Mouse (Mus musculus) CD8-positive naive resting alpha-beta T cell, adult 2 months (primary cell): ENCODE results near the gene Vcp.
A peak's percentile ranks its signal among the peaks of the same experiment; 100 is the strongest.

Experiments
- DNase-seq, 2 experiments: peaks; one replicate each; pipeline ENCODE4 v3.0.0; 2022; ENCODE audit warnings: low read depth in 2 of 2, low spot score in 2 of 2

Vcp gene

GRCm38 (mm10) chr4:43000141-43000986 is at the start of gene Vcp:
Gene Vcp, minus strand, starts transcription at chr4:43000507.
- peak; percentile 97 to 98 for DNase-seq

DNA sequence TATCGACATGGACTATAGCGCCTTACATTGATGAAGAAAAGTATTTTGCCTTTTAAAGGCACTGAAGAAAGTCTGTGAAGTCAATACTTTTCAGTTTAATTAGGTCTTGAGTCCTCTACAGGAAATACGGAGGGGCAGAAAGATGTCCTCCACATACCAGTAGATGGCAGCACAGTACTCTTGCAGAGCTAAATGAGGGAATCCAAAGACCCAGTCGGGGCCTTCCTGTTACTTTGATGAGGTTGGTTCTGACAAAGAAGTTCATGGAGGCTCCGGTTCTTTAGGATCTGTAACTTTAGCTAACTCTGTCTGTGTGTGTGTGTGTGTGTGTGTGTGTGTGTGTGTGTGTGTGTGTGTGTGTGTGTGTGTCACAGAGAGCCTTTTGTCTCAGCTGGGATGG is 46.9 kb upstream of the Vcp start:
- peak; percentile 62 to 79 for DNase-seq

- DNase-seq, result no peak
Observed at GRCm38 (mm10) chr4:43046607-43047006, 46.3 kb upstream of the Vcp start.

DNA sequence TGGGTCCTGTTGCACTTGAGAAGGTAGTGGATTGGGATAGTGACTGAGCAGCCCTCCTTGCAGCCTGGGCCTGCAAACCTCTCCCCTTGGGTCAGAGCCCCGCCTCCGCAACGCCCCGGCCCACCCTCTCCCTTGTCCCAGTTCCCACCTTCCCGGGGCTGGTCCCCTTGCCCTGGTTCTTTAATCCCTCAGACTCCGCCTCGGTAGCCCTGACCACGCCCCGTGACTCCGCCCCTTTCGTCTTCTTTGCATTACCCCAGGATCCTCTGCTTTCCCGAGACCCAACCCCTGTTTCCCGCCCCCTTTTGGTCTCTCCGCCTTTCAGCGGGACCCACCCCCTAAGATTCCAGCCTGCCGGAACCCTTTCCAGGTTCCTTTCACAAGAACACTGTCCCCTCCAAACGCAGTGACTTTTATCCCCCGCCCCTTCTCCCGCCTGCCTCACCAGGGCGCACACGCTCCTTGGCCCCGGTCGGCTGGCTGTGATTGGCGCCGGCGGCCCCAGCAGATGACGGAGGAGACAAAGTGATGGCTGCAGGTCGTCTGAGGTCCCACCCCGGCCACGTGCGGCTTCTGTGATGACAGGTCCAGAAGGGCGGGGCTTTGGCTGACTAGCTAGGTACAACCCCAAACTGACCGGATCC is 45.5 kb upstream of the Vcp start, which contains the start of gene Fam214b:
Gene Fam214b (minus strand): TSS at position 562 of the 644 bp plus-strand sequence.
- peak; percentile 67 to 81 for DNase-seq

DNA sequence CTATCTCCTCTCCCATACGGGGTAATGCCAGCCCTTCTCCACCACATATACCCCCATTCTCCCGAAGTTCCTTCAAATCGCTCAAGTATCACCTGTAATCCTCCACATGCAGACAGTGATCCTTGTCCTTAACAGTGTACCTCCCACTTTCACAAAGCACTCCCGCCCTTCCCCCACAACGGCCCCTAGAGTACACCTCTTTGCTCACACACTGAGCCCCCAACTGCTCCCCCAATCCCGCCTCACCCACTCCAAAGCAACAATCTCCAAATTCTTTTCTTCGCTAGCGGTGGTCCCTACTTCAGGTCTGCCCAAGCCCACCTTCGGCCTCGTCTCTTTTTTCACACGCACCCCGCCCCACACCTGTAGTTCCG is 45.0 kb upstream of the Vcp start:
- DNase-seq, result no peak

DNA sequence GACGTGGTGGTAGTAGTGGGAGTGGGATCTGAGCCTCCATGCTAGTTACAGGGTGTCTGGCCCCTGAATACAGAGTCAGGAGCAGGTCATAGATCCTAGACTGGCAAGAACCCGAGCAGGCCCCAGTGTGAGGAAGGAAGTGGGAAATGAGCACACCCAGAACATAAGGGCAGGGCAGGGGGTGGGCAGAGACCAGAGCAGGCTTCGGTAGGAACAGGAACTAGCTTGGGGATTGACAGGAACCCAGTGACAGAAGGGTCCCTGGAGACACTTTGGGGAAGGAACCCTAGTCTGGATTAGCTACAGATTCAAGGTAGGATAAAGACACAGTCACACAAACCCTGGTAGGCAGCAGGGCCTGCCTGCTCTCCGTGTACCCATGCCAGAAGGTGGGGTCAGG is 44.4 kb upstream of the Vcp start:
- DNase-seq, result no peak

- peak; percentile 52 to 57 for DNase-seq
Observed at GRCm38 (mm10) chr4:43043644-43044357, 43.5 kb upstream of the Vcp start.

GRCm38 (mm10) chr4:43040881-43041547 is 40.7 kb upstream of the Vcp start:
- DNase-seq, result no peak

DNA sequence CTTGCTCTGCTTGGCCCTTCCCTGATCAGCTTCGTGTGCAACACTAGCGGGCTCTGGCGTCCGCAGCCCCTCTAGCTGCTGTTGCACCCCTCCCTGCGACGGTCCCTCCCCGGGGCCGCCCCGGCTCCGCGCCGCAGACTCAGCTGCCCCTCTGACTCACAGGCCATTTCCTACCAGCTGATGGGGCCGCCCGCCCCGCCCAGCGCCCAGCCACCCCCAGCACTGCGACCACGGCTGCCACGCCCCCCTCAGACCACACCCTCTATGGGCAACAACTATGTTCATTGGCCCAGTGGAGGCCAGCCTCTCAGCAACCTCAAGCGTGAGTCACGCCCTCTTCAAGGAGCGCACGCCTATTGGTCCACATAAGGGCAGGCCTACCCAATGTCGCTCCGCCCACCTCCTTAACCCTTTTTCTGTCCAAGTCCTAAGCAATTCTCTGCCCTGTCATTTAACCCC is 39.8 kb upstream of the Vcp start:
- peak; percentile 78 to 83 for DNase-seq

DNA sequence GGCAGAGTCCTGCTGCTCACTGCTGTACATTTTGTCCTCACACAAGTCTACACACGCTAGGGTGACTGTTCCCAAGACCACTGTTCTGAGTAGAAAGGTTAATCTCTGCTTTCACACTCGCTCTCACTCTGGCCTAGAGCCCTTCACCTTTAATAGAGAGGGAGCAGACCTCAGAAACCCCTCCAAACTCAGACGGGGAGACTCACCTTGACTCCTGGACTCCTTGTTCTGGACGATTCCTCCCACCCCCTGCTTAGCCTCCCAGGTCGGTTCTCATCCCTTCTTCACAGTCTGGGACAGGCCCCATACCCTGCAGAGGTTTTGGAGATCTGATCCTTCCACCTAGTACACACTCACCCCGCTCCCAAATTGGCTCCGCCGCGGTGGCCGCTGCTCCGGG is 39.3 kb upstream of the Vcp start:
- no peak for DNase-seq

DNA sequence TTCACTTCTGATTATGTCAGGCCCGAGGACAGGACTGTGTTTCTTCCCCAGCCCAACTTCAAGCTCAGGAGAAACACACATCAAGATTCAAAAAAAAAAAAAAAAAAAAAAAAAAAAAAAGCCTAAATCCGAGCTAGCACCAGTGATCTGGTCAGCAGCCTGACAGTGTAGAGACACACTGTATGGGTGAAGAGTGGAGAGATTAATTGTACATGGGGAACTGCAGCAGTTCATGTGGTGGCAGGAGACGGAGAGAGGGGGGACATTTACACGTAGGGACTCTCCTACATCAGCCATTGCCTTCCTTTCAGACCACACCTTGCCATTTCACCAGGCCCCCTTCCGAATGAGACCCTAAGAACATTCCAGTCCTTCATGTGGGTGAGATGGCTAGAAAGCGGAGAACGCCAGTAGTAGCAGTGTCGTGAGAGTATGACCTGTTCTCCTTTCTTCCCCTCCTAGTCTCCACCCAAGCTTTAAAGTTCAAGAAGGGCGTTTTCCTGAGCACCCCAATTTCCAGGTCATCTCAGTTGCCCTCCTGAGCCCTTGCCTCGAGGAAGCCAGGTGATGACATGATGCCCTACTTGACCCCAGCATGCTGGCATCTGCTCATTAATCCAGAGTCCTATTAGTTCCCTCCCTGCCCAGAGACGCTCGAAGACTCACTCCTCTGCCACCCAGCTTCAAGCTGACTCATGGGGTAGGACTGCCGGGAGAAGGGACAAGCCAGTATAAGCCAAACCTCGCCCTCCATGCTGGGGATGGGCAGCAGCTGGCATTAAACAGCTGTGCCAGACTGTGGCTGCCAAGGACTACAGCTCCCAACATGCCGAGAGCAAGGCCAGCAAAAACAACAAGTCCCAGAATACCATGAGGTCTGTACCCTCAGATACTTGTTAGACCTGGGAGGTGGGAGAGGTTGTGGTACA is 38.5 kb upstream of the Vcp start:
- DNase-seq, result no peak

DNA sequence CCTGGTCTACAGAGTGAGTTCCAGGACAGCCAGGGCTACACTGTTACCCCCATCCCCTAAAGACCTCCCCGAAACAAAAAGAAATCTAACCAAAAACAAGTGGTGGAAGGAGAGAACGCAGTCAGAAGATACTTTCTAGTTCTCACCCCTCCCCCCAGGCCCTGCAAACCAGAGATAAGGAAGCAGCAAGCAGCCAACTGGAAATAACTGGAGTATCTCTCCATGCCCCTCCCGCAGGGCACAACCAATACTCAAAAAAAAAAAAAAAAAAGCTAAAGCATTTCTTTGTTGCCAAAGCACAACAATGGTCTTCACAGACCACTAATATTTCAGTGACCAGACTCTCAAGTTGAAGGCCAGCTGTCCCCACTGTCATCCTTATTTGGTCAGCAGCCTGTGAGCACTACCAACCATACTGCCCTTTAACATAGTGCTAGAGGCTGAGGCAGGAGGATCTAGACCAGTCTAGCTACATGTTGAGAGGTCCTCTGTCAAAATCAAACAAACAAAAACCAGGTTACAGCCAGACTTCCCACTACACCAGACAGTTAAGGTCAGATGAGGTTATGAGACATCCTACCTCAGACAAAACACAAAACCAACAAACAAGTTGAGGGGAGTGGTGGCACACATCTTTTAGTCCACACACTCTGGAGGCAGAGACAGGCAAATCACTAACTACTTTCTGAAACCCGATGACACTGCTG is 37.7 kb upstream of the Vcp start:
- no peak for DNase-seq

GRCm38 (mm10) chr4:43036356-43036755 is 36.0 kb upstream of the Vcp start:
- no peak for DNase-seq

- no peak for DNase-seq
Observed at GRCm38 (mm10) chr4:43035851-43036250, 35.5 kb upstream of the Vcp start.

DNA sequence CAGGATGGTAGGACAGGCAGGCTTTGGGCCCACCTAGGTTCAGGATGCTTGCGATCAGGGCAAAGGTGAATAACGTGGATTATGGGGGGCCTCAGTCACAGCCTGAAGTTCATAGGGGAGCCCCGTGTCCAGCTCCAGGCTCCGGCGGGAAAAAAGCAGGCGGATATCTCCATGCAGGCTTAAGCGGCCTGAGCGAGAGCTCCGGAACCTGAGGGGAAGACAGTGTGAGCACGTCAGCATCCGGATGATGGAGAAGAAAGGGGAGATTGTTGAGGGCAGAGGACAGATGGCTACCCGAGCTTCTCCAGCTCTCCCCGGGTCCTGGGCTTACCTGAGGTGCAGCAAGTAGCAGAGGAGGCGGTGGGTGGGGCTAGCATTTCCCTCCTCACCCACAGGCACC is 33.2 kb upstream of the Vcp start:
- DNase-seq, result no peak

GRCm38 (mm10) chr4:43032501-43032900 is 32.2 kb upstream of the Vcp start:
- no peak for DNase-seq

DNA sequence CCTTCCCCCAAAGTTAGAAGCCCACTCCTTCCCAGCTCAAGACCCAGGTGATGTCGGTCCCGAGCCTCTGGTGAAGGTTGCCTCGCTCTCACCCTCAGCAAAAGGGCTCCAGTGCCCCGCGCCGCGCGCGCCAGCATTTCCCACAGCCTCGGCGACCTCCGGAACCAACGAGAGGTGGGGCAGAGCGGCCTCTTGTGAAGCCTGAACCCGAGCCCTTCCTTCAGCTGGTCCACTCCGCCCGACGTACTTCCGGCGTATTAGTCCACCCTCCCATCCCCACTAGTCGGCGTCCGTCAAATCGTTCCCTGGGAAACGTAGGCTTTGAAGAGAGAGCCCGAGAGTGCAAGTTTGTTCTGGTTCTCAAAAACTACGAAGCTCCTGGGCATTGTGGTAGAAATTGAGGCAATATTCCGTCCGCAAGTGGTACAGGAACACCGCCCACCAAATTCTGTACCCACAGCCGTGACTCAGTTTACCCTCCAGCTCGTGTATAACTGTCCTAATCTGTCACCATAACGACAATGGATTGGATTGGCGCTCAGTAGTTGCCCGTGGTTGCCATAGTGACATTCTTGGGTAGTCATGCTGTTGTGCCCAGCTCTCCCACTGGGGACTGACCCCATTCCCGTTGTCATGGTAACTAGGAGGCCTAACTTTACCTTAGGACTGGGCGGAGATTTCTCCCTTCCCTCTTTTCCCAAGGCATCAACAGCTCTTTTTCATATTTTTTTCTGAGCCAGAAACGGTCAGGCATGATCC is 31.1 kb upstream of the Vcp start, which contains the start of gene Stoml2:
Gene Stoml2 (minus strand): TSS at position 474 of the 759 bp plus-strand sequence.
- DNase-seq, result peak; percentile 67 to 73

- peak in 1 of 2 experiments; percentile 7 for DNase-seq
Observed at GRCm38 (mm10) chr4:43030780-43031230, 30.5 kb upstream of the Vcp start.

- DNase-seq, result no peak
Observed at GRCm38 (mm10) chr4:43030352-43030751, 30.0 kb upstream of the Vcp start.
